Mouse (Mus musculus) A20 (cell line): ENCODE measurements around the gene Prkd1.
A peak's percentile ranks its signal among the peaks of the same experiment; 100 is the strongest.

Experiments used
- DNase-seq: peaks from one replicate; pipeline ENCODE4 v3.0.0-alpha.2; 2011; ENCODE audit warnings: low read depth, low spot score

Gene Prkd1

DNA sequence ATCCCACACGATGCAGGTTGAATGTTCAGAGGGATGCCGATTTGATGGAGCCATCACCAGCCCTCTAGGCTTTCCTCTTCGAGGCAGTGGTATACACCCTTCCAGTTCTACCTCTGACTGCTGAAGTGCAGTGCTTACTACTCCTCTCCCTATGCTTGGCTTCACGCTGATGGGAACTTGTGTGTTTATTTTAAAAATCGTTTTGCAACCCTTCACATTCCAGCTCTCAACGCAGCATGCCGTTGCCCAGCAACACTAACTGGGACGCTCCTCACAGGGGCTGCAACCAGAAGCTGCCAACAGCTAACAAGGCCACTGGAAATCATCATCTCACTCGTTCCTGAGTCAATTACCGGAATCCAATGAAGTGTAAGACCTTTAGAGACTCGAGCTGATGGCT is 296.5 kb downstream of the Prkd1 start:
- DNase-seq: no peak

DNA sequence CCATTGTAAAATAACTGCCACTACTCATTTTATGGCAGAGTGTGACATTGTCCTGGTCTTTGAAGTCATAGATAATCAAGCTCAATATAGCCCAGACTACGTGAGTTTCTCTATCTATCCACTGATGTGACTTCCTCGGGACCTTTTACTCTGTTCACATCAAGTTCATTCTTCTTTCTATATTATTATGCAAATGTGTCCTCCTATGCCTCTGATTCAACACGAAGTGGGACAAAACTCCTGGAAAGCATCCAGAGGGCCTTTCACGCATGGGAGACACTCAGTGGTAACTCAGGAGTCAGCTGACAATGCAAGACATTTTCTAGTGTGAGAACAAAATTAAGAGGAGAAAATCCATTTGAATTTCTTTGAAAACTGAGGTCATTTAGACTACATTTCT is 315.7 kb downstream of the Prkd1 start:
- no peak for DNase-seq

DNA sequence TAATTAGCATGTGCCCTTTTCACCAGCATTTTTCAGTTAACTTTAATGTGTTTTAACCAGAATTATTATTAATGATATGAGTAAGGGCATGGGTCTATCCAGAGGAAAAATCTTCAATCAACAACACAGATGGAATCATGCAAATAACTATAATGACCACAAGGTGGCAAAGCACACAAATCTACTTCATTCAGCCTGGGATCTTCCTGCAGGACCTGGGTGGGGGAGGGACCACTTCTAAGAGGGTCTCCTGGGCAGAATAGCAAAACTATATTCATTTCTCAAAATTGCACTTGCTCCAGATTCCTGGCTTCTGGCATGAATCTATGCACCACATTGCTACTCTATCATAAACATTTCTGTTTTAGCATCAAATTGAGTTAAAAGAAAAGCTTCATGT is 334.3 kb downstream of the Prkd1 start:
- no peak for DNase-seq

DNA sequence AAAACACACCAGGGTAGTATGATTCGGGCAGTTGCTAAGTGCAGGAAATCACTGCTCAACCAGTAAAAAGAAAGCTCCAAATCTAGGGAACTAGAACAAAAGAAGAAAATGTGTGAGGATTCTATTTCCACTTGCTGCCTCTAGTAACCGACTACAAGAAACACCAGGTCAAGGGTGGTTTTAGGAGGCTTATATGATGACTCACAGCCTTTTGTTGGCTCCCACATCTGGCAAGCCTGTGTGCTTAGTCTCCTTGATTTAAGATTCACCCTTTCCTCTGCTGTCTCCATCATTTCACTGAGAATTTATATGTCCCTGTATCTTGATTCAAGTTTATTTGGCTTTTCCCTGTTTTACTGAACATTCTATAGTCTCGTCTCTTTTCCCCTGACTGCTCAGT is 339.6 kb downstream of the Prkd1 start:
- DNase-seq: no peak

DNA sequence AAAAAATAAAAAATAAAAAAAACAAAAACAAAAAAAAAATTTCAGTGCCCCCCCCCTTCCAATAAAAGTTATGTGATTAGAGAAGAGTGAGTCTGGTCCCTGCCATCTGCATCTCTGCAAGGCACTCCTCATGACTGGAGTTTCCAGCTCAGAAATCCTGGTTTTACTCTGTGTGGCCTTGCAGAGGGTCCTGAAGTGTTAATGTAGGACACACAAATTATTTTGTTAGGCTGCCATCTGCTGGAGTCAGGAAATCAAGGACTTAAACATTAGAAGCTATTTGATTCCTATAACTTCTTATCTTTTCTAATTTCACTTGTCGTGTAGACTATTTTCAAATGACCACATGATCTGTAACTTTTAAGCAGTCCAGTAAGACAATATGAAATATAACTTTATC is 347.6 kb downstream of the Prkd1 start:
- no peak for DNase-seq

DNA sequence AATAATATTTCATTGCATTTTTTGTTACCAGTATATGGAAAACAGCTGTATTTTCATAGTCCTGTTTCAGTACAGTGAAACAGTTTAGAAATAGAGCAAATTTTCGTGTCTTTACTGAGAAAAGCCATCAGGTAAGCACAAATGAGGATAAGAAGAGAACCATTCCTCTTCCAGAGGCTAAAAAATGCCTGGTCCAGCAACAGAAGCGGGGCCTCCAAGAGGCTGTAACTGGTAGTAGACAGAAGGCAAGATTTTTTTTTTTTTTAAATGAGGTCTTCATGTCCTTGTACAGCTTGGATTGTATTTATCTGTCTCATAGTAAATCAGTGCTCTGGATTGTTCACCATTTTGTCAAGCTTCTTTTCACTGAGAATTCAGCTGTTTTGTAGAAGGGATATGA is 352.8 kb downstream of the Prkd1 start:
- no peak for DNase-seq

DNA sequence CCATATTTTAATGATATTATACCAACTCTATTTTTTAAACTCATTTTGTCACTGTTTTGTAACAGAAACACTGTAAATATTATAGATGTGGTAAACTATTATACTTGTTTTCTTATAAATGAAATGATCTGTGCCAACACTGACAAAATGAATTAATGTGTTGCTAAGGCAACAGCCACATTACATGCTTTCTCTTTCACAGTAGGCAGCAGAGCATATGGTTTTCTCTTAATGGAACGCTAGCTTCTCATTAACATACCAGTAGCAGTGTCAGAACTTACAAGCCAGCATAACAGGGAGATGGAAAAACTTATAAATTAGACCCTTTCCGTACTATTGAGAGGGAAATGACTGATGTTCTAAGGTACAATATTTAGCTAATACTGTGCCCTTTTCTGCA is 353.3 kb downstream of the Prkd1 start:
- DNase-seq: no peak

DNA sequence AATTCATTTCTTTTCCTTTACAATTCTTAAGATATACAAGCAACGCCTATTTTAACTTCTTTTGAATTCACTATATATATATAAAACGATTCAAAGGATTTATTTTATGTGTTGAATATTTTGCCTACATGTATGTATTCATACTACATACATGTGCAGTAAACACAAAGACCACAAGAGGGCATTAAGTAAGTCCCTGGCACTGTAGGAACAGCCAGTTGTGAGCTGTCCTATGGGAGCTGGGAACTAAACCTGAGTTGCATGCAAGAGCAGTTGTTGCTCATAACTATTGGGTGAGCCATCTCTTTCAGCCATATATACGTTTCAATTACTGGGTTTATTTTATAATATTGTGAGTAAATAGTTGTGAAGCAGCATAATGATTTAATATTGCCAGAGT is 356.1 kb downstream of the Prkd1 start:
- peak; percentile 2 for DNase-seq
